Mouse (Mus musculus): ENCODE measurements around the gene Apoc3. TPM values are rescaled to one million over a fixed set of nuclear protein-coding genes. Genes with fewer than 3 reads are reported as not detected.

Apoc3 gene
- total and polyA plus RNA-seq, 2 experiments from 2014 or later: not detected

DNA sequence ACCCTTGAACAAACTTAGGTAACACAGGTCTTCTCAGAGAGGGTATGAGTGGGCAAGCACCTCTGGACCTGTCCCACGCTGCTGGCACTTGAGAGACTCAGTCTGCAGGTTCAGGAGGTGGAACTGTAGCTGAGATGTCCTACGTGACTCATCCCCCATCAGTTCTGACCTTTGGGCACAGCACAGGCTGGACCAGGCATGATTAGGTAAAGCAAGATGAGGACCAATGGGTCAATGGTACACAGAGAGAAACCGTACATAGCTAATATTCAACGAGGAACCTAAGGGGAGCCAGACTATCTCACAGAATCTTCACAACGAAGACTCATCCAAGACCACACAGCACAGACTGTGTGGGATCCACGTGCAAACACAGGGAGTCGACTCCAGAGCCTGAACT is 3.4 kb upstream of the Apoc3 start:
- no peak overlapping the region for H3K27ac ChIP-seq (ENCODE audit: low read depth, low read length)
- no peak overlapping the region for H3K4me3 ChIP-seq (ENCODE audit: low read depth, low read length)
- H3K36me3 ChIP-seq (ENCODE audit: insufficient read depth, low read length): no peaks in the 10 kb centered on the region
- no peaks in the 10 kb centered on the region for H3K4me1 ChIP-seq (ENCODE audit: insufficient read depth, low read length)
- no peaks in the 10 kb centered on the region for H3K9me3 ChIP-seq (ENCODE audit: low read length)
- no peak for DNase-seq (ENCODE audit: low spot score)
- H3K4me2 ChIP-seq (ENCODE audit: low read depth, low read length, poor library complexity, severe bottlenecking): no peak overlapping the region
- H3K27me3 ChIP-seq (ENCODE audit: insufficient read depth, low read length): no peaks in the 10 kb centered on the region
- no peak for TF ChIP-seq CTCF (IDR thresholded peaks at IDR 0.05)
- ATAC-seq (ENCODE audit: low FRiP score): no peak
- H3K9ac ChIP-seq (replicated peaks; ENCODE audit: low read length, poor library complexity, severe bottlenecking): no peak overlapping the region
- 90% methylated on average over 7 of the region's 7 CpGs for WGBS

DNA sequence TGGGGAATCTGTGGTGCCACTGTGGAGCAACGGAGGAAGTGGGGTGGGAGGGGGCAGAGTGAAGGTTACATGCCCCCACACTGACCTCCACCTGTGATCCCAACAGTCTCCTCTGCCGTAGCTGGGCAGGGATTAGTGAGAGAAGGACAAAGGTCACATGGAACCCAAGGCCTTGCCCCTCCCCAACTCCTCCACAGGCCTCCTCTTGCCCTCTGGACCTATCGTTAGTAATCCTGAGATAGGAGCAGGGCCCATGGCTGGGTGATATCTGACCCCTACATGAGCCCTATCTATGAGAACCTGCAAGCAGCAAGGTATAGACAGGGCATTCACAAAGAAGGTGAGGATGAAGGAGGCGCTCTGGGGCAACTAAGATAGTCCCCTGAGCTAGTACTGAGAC is 213 bp upstream of the Apoc3 start:
- DNase-seq (ENCODE audit: low spot score) (no peak), ATAC-seq (ENCODE audit: low FRiP score) (no peak)
- Histone ChIP-seq H3K9me3 (ENCODE audit: low read length) (no peaks in the 10 kb centered on the region), H3K27ac (ENCODE audit: low read depth, low read length) (no peak overlapping the region), H3K4me3 (ENCODE audit: low read depth, low read length) (no peak overlapping the region), H3K36me3 (ENCODE audit: insufficient read depth, low read length) (no peaks in the 10 kb centered on the region), H3K27me3 (ENCODE audit: insufficient read depth, low read length) (no peaks in the 10 kb centered on the region), H3K4me1 (ENCODE audit: insufficient read depth, low read length) (no peaks in the 10 kb centered on the region), H3K4me2 (ENCODE audit: low read depth, low read length, poor library complexity, severe bottlenecking) (no peak overlapping the region), H3K9ac (replicated peaks; ENCODE audit: low read length, poor library complexity, severe bottlenecking) (no peak overlapping the region)
- no peak for TF ChIP-seq CTCF (IDR thresholded peaks at IDR 0.05)
- 51% methylated on average over 4 of the region's 4 CpGs for WGBS

DNA sequence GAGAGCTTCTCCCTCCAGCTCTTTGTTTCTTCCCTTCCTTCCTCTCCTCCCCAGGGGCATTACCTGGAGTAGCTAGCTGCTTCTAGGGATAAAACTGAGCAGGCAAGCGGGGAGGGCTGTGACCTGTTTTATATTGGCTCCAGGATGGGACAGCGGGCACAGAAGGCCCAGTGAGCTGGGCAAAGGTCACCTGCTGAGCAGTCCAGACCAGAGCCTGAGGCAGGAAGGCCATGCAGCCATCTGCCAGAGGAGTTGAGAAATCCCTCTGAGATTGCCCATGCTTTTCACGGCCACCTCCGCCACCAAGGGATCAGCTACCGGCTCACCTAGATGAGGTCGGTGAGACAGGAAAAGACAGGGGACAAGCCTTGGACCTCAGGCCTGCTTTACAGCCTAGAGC is 240 bp downstream of the Apoc3 start:
- Histone ChIP-seq H3K4me1 (ENCODE audit: insufficient read depth, low read length) (no peaks in the 10 kb centered on the region), H3K9ac (replicated peaks; ENCODE audit: low read length, poor library complexity, severe bottlenecking) (no peak overlapping the region), H3K4me3 (ENCODE audit: low read depth, low read length) (no peak overlapping the region), H3K4me2 (ENCODE audit: low read depth, low read length, poor library complexity, severe bottlenecking) (no peak overlapping the region), H3K27ac (ENCODE audit: low read depth, low read length) (no peak overlapping the region), H3K9me3 (ENCODE audit: low read length) (no peaks in the 10 kb centered on the region), H3K27me3 (ENCODE audit: insufficient read depth, low read length) (no peaks in the 10 kb centered on the region), H3K36me3 (ENCODE audit: insufficient read depth, low read length) (no peaks in the 10 kb centered on the region)
- 87% methylated on average over 6 of the region's 6 CpGs for WGBS
- ATAC-seq (ENCODE audit: low FRiP score) (no peak), DNase-seq (ENCODE audit: low spot score) (no peak)
- no peak for TF ChIP-seq CTCF (IDR thresholded peaks at IDR 0.05)

DNA sequence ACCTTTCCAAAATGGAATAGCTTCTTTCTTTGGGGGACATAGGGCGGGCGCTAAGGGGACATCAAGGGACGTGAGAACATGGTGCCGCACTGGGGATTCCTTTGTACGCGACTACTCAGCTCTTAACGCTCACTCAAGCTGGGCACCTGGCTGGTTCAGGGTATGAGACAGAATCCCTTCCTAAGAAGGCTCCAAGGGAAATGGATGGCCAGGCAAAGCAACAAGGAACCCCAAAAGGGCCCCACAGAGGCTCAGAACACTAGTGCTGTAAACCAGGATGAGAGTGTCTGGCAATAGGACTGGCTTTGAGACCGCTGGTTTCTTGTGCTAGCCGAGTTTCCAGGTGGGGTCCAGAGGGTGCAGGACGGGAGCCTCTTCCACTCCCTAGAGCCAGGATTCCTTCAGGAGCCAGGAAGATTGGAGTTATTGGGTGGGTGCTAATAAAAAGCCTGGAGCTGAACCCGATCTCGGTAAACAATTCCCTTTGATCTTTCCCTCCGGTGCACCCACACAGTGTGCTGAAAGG is 4.9 kb downstream of the Apoc3 start:
- no peak for TF ChIP-seq CTCF (IDR thresholded peaks at IDR 0.05)
- Histone ChIP-seq H3K9me3 (ENCODE audit: low read length) (no peaks in the 10 kb centered on the region), H3K36me3 (ENCODE audit: insufficient read depth, low read length) (no peaks in the 10 kb centered on the region), H3K4me3 (ENCODE audit: low read depth, low read length) (peak overlapping the region; percentile 46), H3K9ac (replicated peaks; ENCODE audit: low read length, poor library complexity, severe bottlenecking) (peak overlapping the region; percentile 47), H3K27me3 (ENCODE audit: insufficient read depth, low read length) (no peaks in the 10 kb centered on the region), H3K4me2 (ENCODE audit: low read depth, low read length, poor library complexity, severe bottlenecking) (peak overlapping the region; percentile 74), H3K27ac (ENCODE audit: low read depth, low read length) (peak overlapping the region; percentile 75), H3K4me1 (ENCODE audit: insufficient read depth, low read length) (no peaks in the 10 kb centered on the region)
- ATAC-seq (ENCODE audit: low FRiP score) (no peak; the same call in none of the 2 replicates), DNase-seq (ENCODE audit: low spot score) (peak; percentile 17)
- WGBS: 15% methylated on average over 13 of the region's 13 CpGs

DNA sequence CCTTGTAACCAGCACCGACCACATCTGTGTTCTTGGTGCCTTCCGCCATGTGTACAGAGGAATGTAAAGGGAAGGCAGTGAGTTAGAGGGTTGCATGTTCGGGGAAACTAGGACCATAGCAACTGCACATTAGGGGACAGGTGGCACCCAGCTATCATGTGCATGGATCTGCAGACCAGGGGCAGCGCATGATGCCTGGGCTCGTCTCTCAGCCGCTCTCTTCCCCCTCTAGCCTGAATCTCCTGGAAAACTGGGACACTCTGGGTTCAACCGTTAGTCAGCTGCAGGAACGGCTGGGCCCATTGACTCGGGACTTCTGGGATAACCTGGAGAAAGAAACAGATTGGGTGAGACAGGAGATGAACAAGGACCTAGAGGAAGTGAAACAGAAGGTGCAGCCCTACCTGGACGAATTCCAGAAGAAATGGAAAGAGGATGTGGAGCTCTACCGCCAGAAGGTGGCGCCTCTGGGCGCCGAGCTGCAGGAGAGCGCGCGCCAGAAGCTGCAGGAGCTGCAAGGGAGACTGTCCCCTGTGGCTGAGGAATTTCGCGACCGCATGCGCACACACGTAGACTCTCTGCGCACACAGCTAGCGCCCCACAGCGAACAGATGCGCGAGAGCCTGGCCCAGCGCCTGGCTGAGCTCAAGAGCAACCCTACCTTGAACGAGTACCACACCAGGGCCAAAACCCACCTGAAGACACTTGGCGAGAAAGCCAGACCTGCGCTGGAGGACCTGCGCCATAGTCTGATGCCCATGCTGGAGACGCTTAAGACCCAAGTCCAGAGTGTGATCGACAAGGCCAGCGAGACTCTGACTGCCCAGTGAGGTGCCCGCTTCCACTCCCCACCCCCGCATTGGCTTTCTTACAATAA is 5.6 kb downstream of the Apoc3 start:
- no peaks in the 10 kb centered on the region for H3K36me3 ChIP-seq (ENCODE audit: insufficient read depth, low read length)
- no peaks in the 10 kb centered on the region for H3K27me3 ChIP-seq (ENCODE audit: insufficient read depth, low read length)
- WGBS: 16% methylated on average over 37 of the region's 37 CpGs
- H3K27ac ChIP-seq (ENCODE audit: low read depth, low read length): peak overlapping the region; percentile 75
- H3K9me3 ChIP-seq (ENCODE audit: low read length): no peaks in the 10 kb centered on the region
- ATAC-seq (ENCODE audit: low FRiP score) (peak; percentile 95), DNase-seq (ENCODE audit: low spot score) (peak; percentile 93)
- peak; percentile 94 for TF ChIP-seq CTCF (IDR thresholded peaks at IDR 0.05)
- H3K9ac ChIP-seq (replicated peaks; ENCODE audit: low read length, poor library complexity, severe bottlenecking): peak overlapping the region; percentile 47
- peak overlapping the region; percentile 46 for H3K4me3 ChIP-seq (ENCODE audit: low read depth, low read length)
- H3K4me2 ChIP-seq (ENCODE audit: low read depth, low read length, poor library complexity, severe bottlenecking): peak overlapping the region; percentile 74
- H3K4me1 ChIP-seq (ENCODE audit: insufficient read depth, low read length): no peaks in the 10 kb centered on the region

DNA sequence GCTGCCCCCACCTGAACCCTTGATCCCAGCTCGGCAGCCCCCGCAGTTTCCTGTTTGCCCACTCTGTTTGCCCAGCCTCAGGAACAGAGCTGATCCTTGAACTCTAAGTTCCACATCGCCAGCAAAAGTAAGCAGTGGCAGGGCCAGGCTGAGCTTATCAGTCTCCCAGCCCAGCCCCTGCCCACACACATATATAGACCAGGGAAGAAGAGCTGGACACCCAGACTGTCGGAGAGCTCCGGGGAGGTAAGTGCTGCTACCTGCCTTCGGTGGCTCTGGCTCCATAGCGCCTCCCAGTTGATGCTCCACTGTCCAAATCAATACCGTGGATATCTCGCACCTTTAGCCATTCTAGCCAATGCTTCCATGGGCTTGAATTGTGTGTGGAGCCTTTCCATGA is 6.9 kb downstream of the Apoc3 start, which contains the start of gene Apoa1:
Gene Apoa1 (plus strand): TSS at position 90 of the 400 bp plus-strand sequence.
- no peaks in the 10 kb centered on the region for H3K4me1 ChIP-seq (ENCODE audit: insufficient read depth, low read length)
- no peaks in the 10 kb centered on the region for H3K27me3 ChIP-seq (ENCODE audit: insufficient read depth, low read length)
- no peak for ATAC-seq (ENCODE audit: low FRiP score)
- H3K27ac ChIP-seq (ENCODE audit: low read depth, low read length): no peak within 1 kb of the TSS
- DNase-seq (ENCODE audit: low spot score): no peak
- no peak within 1 kb of the TSS for H3K9ac ChIP-seq (replicated peaks; ENCODE audit: low read length, poor library complexity, severe bottlenecking)
- WGBS: 76% methylated on average over 9 of the region's 9 CpGs
- H3K9me3 ChIP-seq (ENCODE audit: low read length): no peaks in the 10 kb centered on the region
- TF ChIP-seq CTCF (IDR thresholded peaks at IDR 0.05): no peak
- H3K36me3 ChIP-seq (ENCODE audit: insufficient read depth, low read length): no peaks in the 10 kb centered on the region
- H3K4me3 ChIP-seq (ENCODE audit: low read depth, low read length): no peak within 1 kb of the TSS
- H3K4me2 ChIP-seq (ENCODE audit: low read depth, low read length, poor library complexity, severe bottlenecking): no peak within 1 kb of the TSS

Data from midbrain, postnatal 0 days (tissue).